Mouse (Mus musculus) ovary, postnatal 14 days (tissue): ENCODE data around the gene Gm21293.
"Not testable (repeated sequence)": the region's sequence is repeated elsewhere in the genome, so short reads cannot be mapped to it uniquely, and the experiment has no call there.

Experiments used
- DNase-seq: peaks from one replicate; pipeline ENCODE4 v3.0.0; 2022; ENCODE audit warnings: low spot score

Gene Gm21293

DNA sequence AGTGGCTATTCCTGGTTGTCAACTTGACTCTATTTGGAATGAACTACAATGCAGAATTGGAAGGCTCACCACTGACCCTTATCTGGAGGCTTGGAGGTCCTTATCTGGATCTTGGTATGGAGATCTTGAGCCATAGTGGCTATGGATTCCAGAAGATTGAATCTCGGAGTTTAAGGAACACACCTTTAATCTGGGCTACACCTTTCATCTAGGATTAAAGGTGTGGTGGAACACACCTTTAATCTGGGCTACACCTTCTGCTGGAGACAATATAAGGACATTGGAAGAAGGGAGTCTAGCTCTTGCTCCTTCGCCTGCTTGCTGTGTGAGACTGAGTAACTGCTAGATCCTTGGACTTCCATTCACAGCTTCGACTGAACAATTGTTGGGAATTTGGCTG lies at the start of gene Gm21293:
TSS of gene Gm21293 (plus strand) at position 301 of the 400 bp plus-strand sequence.
- not testable (repeated sequence) for DNase-seq

DNA sequence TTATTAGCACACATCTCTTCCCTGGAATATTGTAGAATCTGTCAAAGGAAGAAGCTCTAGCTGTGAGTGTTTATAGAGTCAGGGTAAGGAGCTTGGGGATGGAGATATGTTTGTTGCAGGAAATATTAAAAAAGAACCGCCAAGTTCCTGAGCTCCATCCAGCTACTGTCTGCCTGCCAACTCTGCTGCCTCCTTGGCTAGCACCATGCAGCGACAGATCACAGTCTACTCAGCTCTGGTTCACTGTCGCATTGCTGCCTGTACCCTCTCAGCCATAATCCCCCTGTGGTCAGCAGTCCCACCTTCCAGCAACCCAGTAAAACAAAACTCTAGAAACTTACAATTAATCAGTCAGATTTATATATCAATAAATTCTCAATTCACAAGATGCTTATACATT lies 32.7 kb upstream of the Gm21293 start:
- no peak for DNase-seq

DNA sequence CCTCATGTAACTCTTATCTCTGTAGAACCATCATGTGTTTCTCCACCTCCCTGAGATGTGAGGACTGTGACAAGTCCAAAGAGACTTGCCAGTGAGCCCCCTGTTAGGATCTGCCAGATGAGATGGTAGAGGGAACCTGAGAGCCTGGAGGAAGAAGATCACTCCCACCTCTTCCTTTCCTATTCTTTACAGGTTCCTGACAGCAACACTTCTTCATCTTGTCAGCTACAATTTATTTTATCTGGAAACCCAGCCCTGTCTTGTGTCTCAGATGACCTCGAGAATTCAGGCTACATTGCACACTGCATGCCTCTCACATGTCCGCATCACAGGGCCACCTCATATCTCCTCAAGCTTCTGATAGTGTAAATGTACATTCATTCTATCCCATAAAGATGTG lies 24.5 kb upstream of the Gm21293 start:
- DNase-seq = no peak

DNA sequence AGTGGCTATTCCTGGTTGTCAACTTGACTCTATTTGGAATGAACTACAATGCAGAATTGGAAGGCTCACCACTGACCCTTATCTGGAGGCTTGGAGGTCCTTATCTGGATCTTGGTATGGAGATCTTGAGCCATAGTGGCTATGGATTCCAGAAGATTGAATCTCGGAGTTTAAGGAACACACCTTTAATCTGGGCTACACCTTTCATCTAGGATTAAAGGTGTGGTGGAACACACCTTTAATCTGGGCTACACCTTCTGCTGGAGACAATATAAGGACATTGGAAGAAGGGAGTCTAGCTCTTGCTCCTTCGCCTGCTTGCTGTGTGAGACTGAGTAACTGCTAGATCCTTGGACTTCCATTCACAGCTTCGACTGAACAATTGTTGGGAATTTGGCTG lies 8.4 kb downstream of the Gm21293 start, which contains the start of gene Gm6763:
TSS of gene Gm6763 (plus strand) at position 301 of the 400 bp plus-strand sequence.
- not testable (repeated sequence) for DNase-seq

DNA sequence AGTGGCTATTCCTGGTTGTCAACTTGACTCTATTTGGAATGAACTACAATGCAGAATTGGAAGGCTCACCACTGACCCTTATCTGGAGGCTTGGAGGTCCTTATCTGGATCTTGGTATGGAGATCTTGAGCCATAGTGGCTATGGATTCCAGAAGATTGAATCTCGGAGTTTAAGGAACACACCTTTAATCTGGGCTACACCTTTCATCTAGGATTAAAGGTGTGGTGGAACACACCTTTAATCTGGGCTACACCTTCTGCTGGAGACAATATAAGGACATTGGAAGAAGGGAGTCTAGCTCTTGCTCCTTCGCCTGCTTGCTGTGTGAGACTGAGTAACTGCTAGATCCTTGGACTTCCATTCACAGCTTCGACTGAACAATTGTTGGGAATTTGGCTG lies 16.9 kb downstream of the Gm21293 start, which contains the start of gene Gm8764:
TSS of gene Gm8764 (plus strand) at position 301 of the 400 bp plus-strand sequence.
- not testable (repeated sequence) for DNase-seq

DNA sequence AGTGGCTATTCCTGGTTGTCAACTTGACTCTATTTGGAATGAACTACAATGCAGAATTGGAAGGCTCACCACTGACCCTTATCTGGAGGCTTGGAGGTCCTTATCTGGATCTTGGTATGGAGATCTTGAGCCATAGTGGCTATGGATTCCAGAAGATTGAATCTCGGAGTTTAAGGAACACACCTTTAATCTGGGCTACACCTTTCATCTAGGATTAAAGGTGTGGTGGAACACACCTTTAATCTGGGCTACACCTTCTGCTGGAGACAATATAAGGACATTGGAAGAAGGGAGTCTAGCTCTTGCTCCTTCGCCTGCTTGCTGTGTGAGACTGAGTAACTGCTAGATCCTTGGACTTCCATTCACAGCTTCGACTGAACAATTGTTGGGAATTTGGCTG lies 25.4 kb downstream of the Gm21293 start, which contains the start of gene Gm21304:
TSS of gene Gm21304 (plus strand) at position 301 of the 400 bp plus-strand sequence.
- DNase-seq = not testable (repeated sequence)

DNA sequence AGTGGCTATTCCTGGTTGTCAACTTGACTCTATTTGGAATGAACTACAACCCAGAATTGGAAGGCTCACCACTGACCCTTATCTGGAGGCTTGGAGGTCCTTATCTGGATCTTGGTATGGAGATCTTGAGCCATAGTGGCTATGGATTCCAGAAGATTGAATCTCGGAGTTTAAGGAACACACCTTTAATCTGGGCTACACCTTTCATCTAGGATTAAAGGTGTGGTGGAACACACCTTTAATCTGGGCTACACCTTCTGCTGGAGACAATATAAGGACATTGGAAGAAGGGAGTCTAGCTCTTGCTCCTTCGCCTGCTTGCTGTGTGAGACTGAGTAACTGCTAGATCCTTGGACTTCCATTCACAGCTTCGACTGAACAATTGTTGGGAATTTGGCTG lies 33.9 kb downstream of the Gm21293 start, which contains the start of gene Gm21312:
TSS of gene Gm21312 (plus strand) at position 301 of the 400 bp plus-strand sequence.
- not testable (repeated sequence) for DNase-seq

DNA sequence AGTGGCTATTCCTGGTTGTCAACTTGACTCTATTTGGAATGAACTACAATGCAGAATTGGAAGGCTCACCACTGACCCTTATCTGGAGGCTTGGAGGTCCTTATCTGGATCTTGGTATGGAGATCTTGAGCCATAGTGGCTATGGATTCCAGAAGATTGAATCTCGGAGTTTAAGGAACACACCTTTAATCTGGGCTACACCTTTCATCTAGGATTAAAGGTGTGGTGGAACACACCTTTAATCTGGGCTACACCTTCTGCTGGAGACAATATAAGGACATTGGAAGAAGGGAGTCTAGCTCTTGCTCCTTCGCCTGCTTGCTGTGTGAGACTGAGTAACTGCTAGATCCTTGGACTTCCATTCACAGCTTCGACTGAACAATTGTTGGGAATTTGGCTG lies 42.4 kb downstream of the Gm21293 start, which contains the start of gene Gm20765:
TSS of gene Gm20765 (plus strand) at position 301 of the 400 bp plus-strand sequence.
- not testable (repeated sequence) for DNase-seq

DNA sequence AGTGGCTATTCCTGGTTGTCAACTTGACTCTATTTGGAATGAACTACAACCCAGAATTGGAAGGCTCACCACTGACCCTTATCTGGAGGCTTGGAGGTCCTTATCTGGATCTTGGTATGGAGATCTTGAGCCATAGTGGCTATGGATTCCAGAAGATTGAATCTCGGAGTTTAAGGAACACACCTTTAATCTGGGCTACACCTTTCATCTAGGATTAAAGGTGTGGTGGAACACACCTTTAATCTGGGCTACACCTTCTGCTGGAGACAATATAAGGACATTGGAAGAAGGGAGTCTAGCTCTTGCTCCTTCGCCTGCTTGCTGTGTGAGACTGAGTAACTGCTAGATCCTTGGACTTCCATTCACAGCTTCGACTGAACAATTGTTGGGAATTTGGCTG lies 51.0 kb downstream of the Gm21293 start, which contains the start of gene Gm4340:
TSS of gene Gm4340 (plus strand) at position 301 of the 400 bp plus-strand sequence.
- not testable (repeated sequence) for DNase-seq
